Mouse (Mus musculus): ENCODE results near the gene Eif5a. TPM values are rescaled to one million over a fixed set of nuclear protein-coding genes. Genes with fewer than 3 reads are reported as not detected.
"Not testable (repeated sequence)": the region's sequence is repeated elsewhere in the genome, so short reads cannot be mapped to it uniquely, and the experiment has no call there.

Eif5a gene
- total RNA-seq, 2 experiments from 2014 or later, result 550 to 556 TPM

DNA sequence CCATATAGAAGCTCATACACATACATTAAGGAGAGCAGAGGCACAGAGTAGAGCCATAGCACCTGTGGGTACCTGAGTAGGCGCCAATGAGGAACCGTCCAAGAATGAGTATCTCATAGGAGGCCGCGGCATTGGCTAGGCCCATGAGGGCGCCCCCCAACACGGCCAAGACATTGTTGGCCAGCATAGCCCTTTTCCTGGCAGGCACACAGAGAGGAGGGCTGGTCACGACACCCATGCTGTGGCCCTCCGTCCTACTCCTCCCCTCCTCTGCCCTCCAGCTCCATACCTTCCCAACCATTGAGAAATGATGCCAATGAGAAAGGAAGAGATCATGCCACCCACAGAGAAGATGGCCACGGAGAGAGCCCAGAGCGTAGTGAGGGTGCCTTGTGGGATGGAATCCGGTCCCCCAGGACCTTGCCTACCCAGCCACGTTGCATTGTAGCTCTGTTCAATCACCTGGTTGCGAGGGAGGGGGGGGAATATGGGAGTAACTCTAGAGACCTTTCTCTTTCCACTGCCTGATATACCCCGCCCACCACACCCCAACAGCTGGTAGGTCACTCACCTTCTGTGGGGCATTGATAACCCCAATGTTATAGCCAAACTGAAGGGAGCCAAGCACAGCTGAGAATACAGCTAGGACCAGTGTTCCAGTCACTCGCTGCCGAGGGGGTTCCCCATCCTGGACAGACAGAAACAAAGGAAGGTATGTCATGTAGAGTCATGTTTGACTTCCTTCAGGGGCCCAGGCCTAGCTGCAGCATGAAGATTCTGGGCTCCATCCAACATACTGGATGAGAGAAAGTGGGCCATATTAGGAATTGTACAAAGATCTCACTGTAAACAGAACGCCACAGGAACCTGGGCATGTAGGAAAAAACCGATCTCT is 24.5 kb upstream of the Eif5a start:
- no peak for DNase-seq

DNA sequence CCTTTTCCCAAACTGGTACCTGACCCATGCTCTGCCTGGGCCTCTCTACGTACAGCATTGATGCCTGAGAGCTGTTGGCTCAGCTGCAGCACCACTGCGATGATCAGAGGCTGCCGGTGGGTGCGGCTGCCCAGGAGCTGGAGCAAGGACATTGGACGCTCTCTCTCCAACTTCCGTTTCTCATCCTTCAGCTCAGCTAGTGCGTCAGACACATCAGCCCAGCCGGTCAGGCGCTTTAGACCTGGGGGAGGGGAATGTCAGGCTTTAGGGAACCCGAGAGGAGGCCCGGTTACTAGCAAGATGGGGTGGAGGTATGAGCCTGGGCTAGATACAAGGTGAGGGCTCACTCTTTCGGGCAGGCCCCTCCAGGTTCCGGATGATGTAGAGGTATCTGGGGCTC is 23.5 kb upstream of the Eif5a start:
- no peak for DNase-seq

DNA sequence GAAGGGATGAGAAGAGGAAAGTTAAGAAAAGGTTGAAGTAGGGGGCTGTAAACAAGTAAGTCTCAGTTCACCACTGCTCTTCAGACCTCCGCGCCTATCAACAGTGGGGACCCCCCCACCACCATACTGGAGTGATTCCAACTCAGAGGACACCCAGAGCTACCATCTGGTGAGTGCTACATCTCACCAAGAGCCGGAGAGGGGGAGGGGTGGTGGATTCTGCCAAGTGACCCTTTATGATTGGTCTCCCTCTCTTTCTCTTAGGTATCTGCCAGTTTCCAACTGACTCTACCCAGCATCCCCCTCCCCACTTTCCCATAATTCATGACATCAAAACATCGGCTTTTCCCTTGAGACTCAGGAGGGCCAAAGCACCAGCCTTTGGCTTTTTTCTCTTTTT is 19.2 kb upstream of the Eif5a start:
- no peak for DNase-seq

DNA sequence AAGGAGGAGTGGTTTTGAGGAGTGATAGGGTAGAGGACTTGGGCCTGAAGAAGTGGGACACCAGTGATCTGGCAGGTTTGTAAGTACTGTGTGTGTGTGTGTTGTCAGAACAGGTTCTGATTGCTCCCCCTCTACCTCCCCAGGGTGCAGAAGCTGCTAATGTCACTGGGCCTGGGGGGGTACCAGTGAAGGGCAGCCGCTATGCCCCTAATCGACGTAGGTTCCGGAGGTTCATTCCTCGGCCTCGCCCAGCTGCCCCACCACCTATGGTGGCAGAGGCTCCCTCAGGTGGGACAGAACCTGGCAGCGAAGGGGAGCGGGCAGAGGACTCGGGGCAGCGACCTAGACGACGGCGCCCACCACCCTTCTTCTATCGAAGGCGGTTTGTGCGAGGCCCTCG is 18.0 kb upstream of the Eif5a start:
- DNase-seq, result no peak

DNA sequence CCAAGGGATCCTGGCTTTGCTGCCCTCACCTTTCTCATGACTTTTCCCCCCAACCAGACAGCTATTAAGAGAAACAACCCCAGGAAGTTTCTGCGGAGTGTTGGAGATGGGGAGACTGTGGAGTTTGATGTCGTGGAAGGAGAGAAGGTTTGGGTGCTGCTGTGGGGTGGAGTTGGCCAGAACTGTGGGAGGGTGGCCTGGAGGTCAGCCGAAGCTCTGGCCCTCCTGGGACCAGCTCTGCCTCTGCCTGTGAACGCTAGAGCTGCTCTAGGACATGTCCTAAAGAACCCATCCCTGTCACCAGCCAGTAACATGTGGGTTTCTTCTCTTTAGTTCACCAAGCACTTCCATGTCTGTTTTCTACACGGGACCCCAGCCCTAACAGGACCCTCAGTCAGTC is 17.4 kb upstream of the Eif5a start:
- no peak for DNase-seq

DNA sequence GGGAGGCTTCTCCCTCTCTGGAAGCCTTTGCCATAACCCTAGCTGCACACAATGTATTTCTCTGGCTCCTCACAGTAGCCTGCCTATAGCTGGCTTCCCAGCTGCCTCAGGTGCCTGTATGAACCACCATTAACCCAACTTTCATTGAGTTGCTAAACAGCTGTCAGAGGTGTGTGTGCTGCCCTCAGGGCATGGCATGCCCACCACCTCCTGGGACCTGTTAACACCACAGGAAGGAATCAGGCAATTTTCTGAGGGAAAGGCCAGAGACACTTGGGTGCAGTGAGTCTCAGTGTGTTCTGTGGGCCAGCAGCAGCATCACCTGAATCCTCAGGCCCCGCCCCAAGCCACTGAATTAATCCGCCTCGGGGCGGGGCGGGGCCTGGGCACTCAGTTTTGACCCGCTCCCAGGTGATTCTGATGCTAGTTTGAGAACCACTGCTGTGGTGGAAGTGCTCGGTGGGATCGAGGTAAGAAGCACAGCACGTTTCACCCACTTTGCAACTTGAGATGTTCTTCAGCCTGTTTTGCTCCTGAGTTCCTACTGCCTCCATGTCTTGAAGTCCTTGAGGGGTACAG is 16.7 kb upstream of the Eif5a start:
- no peak for DNase-seq

DNA sequence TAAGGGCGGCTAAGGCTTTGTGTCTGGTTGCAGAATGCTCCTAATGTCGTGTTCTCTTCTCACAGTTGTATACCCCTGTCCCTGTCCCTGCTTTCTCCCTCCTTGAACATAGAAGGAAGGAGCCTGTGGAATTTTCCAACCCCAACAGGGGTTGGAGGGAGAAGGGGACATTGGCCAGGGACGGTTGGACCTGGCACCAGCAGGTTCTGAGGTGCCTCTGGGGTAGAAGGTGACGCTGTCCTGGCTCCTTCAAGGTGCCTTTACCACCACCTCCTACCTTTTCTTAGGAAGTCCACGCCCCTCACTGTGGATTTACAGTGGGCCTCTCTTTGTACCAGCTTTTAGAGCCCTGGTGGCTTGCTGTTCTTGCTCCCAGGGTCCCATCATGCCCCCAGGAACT is 16.1 kb upstream of the Eif5a start:
- no peak for DNase-seq

DNA sequence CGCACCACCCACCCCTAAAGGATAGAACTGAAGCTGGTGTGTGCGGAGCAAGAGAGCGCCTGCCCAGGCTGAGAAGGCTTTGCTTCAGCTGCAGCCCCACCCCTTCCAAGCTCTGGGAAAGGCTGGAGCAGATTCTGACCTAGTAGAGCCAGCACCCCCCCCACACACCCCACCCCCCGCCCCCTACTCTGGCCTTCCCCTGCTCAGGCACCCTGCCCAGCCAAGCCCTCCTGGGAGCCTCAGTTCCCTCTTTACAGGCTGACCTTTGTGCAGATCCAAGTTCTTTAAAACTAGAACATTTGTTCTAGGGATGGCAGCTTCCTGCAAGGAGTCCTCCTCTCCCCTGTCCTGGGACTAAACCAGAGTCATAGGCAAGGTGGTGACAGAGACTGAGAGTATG is 15.6 kb upstream of the Eif5a start:
- DNase-seq, result peak; percentile 69

DNA sequence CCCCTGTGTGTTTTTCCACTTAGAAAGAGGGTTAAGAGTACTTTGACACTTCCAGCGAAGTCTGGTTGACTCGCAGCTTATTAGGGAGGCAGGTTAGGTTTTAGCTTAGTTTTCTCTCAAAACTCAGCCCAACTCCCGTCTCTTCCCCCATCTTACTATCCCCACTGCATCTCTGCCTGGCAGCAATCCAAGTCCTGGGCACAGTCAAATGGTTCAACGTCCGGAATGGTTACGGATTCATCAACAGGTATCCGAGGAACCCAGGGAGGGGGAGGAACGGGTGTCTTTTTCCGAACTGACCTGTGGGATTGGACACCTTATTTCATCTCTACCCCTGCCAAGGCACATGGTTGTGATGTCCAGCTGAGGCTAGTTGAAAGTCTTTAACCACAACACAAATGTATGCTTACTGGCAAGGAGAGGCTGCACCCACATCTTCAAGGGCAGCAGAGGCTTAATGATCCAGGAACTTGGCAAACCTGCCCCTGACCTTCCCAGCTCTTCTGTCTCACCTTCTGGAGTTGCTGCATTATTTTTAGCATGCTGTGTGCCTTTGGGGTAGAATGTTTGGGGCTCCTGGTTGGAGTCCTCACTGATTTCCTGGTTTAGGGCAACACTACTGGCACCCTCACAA is 15.1 kb upstream of the Eif5a start:
- peak; percentile 35 for DNase-seq

DNA sequence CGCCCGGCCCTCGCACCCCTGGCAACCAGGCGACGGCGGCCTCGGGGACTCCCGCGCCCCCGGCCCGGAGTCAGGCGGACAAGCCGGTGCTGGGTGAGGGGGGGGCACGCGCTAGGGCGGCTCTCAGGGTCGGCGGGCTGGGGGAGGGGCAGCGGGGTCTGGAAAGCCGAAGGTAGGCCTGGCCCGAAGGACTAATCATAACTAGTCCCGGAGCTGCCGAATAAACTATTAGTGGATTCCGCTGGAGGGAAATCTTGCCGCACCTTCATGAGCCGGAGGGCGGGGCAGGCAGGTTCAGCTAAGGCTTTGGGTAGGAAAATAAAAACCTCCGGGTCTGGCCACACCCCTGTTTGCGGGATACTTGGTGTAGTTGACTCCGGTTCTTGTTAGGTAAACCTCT is 14.4 kb upstream of the Eif5a start:
- DNase-seq, result peak; percentile 38

DNA sequence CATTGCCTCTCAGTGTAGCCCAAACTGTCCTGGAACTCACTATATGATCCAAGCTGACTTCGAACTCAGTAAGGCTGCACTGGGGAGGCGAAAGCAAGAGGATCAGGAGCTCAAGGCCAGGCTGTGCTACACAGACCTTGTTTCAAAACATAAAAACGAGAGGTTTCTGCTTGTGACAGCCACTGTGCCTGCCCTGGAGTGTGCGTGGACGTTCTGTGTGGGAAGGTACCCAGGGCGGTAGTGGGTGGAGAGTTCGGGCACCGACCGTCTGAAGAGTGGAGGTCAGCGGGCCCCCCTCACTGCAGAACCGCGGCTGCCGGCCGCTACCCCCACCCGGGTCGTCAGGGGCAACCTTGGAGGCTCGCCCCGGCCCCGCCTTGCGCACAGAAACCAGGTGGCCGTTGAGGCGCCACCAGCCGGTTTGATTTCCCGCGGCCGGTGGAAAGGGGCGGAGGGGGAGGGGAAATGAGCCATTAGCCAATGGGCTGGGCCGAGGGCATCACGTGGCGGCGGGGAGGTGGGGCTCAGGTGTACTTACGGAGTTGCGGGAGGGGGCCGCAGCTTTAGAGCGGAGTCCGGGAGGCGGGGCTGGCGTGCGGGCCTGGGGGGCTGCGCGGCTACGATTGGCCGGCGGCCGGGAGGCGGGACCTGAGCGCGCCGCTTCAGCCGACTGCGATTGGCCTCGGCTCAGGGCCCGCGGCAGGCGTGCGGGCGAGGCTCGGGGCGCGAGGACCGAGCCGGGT is 13.6 kb upstream of the Eif5a start, which contains the start of gene Ybx2:
Ybx2 (plus strand) TSS at position 660 of the 743 bp plus-strand sequence.
- DNase-seq, result peak; percentile 92

DNA sequence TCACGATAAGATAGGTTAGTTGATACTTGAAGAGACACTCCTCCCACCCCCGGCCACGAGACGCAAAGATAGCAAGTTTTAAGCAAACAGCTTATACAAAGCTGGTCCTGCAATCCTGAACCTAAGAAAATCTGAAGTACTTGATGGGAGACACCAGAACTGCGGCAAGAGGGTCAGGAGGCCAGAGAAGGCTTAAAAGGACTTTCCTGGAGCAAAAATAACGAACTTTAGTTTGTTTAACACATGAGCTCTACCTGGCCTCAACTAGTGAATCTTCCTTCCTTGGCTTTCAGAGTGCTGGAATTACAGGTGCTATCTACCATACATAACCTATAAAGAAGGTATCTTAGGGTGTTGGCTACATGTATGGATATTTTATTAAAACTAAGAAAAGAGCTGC is 12.9 kb upstream of the Eif5a start:
- DNase-seq, result no peak

DNA sequence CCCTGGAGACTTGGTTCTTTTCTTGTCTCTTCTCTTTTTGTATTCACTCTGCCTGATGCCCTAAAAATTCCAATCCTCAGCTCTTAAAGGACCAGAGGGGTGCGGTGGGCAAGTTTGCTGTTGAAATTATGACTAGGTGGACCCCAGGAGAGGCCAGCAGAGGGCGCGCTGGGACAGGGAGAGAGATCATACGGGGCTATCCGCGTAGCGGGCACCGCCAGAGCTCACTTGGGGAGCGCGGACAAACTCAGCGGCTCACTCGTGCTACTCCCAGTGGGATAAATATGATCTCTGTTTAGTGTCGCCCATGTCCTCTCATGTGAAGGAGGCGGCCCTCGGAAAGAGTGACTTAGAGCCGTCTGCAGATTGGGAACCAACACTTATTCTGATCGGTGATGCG is 12.4 kb upstream of the Eif5a start:
- DNase-seq, result peak; percentile 98

DNA sequence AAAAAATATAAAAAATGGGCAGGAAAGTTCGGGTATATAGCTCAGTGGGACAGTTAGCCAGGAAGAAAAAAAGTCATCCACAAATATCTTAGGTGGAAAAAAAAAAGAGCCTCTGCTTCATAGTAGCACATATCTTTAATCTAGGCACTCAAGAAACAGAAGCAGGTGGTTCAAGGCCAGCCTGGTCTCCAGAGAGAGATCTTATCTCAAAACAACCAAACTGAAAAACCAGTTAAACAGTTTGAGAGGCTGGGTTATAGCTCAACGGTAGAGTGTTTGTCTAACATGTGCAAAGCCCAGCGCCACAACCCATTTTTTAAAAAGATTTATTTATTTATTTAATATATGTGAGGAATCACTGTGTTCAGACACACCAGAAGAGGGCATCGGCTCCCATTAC is 11.3 kb upstream of the Eif5a start:
- DNase-seq, result no peak

DNA sequence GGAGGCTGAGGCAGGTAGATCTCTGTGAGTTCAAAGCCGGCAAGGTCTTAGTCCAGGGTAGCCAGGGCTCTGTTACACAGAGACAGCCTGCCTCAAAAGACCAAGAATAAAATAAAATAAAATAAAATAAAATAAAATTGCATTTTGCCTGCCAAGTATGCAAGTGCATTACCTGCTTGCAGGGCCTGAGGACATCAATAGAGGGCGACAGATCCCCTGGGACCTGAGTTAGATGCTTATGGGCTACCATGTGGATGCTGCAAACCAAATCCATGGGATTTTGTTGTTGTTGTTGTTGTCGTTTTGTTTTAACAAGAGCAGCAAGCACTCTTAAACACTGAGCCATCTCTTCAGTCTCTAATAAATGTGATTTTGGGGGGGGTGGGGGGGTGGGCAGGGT is 10.5 kb upstream of the Eif5a start:
- no peak for DNase-seq

DNA sequence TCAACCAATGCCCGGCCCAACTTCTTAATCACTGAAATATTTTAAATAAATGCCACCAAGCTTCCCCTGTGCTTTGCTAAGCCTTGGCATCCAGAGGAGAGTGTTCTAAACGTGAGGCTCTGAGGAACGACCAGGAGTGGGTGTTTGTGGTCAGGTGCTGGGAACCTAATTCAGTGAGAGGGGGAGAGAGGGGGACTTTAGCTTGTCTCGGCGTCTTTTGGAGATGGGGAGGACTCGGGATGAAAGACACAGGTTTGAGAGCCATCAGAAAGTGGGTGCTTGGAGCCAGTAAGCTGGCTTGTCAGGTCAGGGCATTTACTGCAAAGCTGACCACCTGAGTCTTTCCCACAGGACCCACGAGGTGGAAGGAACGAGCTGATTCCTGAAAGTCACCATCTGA is 10.0 kb upstream of the Eif5a start:
- no peak for DNase-seq

DNA sequence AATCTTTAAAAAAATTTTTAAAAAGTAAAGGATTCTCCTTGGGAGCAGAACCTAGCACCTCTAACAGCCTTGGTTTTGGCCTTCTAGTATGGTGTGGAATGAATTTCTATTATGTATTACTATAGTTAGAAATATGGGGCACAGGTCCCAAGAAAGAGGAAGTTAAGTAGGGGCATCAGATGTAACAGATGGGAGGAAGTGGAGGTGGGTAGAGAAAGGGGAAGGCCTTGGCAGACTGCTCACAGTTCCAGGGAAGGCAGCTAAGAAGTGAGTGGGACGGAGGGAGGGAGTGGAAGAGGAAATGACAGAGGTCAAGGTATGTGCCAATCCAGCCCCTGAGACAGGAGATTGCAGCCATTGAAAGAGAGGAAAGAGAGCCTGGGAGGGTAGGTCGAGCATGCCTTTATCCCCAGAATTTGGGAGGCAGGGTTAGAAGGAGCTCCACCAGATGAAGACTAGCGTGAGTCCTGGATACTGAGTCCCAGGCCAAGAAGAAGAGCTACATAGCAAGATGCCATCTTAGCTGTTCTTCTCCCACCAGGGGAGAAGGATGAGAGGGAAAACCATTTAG is 9.3 kb upstream of the Eif5a start:
- DNase-seq, result no peak

DNA sequence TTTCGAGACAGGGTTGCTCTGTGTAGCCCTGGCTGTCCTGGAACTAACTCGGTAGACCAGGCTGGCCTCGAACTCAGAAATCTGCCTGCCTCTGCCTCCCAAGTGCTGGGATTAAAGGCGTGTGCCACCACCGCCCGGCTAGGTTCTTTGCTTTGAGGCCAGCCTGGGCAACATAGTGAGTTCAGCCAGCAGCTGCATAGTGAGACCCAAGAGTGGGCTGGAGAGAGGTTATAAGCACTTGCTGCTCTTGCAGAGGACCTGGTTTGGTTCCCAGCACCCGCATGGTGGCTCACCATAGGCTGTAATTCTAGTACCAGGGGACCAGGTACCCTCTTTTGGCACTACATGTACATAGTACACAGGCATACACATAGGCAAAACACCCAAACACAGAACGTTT is 8.4 kb upstream of the Eif5a start:
- DNase-seq, result not testable (repeated sequence)

DNA sequence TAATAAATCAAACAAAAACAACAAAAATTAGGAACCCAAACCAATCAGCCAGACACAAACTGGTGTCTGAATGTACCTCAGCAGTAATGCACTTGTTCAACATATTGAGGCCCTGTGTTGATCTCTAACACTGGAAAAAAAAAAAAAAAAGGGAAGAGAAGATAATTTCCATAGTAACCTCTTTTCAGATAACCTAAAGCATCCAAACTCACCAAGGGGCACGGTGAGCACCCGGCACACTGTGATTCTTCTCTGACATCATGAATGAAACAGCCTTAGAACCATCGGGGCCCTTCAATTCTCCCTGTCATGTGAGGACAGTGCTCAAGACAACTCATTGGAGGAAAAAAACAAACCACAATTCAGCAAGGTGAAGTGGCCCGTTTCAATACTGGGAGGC is 8.0 kb upstream of the Eif5a start:
- no peak for DNase-seq

DNA sequence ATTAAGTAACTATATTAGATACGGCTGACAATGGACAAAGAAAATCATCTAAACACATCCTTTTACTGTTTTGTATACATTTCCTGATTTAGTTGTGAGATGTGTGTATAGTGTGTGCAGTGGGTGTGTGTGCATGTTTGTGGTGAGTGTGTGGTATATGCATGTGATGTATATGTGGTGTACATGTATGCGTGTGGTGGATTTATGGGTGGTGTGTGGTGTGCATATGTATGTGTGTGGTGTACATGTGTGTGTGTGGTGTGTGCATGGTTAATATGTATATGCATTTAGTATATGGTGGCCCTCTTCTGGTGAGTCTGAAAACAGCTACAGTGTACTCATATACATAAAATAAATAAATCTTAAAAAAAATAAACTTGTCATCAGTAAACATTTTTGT is 5.7 kb upstream of the Eif5a start:
- DNase-seq, result no peak

DNA sequence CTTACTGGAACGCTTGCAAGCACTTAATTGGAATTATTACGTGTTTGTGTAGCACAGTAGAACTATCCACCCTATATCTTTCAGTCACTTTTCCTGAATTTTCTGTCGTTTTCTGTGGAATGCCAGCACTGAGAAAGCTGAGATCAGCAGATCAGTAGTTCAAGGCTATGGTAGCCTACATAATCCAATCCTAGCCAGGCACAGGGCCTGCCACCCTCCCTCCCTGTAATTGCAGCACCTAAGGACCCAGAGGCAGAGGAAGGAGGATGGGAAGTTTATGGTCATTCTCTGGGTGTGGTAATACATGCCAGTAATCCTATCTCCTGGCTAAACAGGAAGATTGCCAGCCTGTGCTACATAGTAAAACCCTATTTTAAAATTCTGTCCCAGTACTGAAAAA is 1.0 kb upstream of the Eif5a start:
- DNase-seq, result no peak

DNA sequence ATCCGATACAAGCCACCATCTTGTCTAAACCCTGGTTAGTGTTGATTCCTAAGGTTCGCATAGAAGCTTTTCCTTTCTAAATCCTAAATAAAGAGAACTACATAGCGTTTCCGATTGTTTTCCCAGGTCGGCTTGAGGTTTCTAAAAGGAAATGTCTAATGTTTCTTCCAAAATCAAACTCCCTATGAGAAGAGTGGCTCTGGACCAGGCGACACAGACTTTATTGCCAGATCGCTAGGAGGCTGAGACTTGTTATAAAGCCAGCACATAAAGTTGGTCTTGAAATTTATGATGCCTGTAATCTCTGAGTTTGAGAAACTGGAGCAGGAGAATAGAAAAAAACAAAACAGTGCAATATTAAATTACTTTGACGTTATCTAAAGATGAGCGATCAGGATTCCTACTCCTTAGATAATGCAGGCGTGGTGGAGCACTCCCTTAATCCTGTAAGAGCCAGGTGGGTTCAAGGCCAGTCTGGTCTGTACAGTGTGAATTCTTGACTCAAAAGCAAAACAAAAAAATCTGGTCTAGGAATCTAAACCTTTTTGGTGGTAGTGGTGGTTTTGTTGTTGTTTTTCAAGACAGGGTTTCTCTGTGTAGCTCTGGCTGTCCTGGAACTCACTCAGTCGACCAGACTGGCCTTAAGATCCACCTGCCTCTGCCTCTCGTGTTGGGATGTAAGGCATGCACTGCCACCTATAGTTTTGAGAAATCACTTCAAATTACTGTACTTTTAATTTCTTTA is 426 bp upstream of the Eif5a start:
- DNase-seq, result no peak

Data from heart, postnatal 4 days (tissue).